Mouse (Mus musculus) liver, embryonic 13.5 days (tissue): Measurements from ENCODE around the gene Strn. TPM values are rescaled to one million over a fixed set of nuclear protein-coding genes. Genes with fewer than 3 reads are reported as not detected.

Experiments
- polyA plus RNA-seq: library from polyadenylated mRNA; unstranded; fragments of >200 nt; fragmentation: Nextera tagmentation; extraction: Ambion mirVana; gene quantifications from 2 replicates; pipeline ENCODE4 v1.2.1, GENCODE M21; 2015

The Strn gene
- polyA plus RNA-seq, 1 experiment from 2014 or later, result 2.3 TPM

Other genes starting within 250 kb of the Strn start
- 0.13 and 0.16 TPM in 2 replicates for gene Vit, start 229.1 kb downstream of the Strn start, polyA plus RNA-seq
- 4.3 and 4.8 TPM in 2 replicates for gene Heatr5b, start 98.2 kb upstream of the Strn start, polyA plus RNA-seq
- 20.5 and 20.7 TPM in 2 replicates for gene Gpatch11, start 98.4 kb upstream of the Strn start, polyA plus RNA-seq
- gene Eif2ak2, start 145.4 kb upstream of the Strn start, polyA plus RNA-seq, result 9.4 and 11.5 TPM in 2 replicates
- gene Sult6b1, start 169.8 kb upstream of the Strn start, polyA plus RNA-seq, result 0.10 and 0.13 TPM in 2 replicates
- 57.3 and 64.9 TPM in 2 replicates for gene Cebpzos, start 179.3 kb upstream of the Strn start, polyA plus RNA-seq
- gene Cebpz, start 199.9 kb upstream of the Strn start, polyA plus RNA-seq, result 44.2 and 51.1 TPM in 2 replicates
- gene Ndufaf7, start 199.9 kb upstream of the Strn start, polyA plus RNA-seq, result 38.8 and 39.2 TPM in 2 replicates